Mouse (Mus musculus): Measurements from ENCODE around the gene Lmod3. TPM values are rescaled to one million over a fixed set of nuclear protein-coding genes. Genes with fewer than 3 reads are reported as not detected.
A peak's percentile ranks its signal among the peaks of the same experiment; 100 is the strongest.

The Lmod3 gene
- polyA plus RNA-seq, 1 experiment from 2014 or later: 4.6 TPM

DNA sequence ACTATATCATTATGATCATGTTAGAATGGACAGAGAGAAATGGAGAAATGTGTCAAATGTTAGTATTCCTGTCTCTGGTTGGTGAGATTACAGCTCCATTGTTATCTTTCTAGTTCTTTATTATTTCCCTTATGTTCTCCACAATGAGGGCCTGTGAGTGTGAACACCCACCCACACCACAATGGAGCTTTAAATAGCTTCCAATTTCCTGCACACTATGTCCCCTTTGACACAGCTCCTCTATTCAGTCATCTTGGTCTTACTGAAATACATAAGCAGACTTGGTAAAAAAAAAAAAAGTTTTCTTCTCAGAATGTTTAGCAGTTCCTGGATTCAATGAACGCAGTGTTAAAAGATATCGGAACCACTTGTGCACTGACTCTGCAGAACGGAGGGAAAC, 38.1 kb upstream of the Lmod3 start:
- no peaks in the 10 kb centered on the region for H3K9me3 ChIP-seq
- H3K27me3 ChIP-seq: no peaks in the 10 kb centered on the region
- H3K27ac ChIP-seq: 0 out of 2 replicates have a peak overlapping the region, but pooled peaks have one; percentile 35
- H3K4me3 ChIP-seq (replicated peaks): no peak overlapping the region
- H3K4me1 ChIP-seq (replicated peaks): peaks cover 11% of the 10 kb centered on the region
- peaks cover 5% of the 10 kb centered on the region for H3K36me3 ChIP-seq
- H3K4me2 ChIP-seq: no peak overlapping the region
- H3K9ac ChIP-seq (replicated peaks): no peak overlapping the region
- 77% methylated on average over 3 of the region's 3 CpGs for WGBS
- ATAC-seq (ENCODE audit: insufficient number of reproducible peaks, insufficient read depth, low FRiP score, low TSS enrichment, low read depth): no peak

DNA sequence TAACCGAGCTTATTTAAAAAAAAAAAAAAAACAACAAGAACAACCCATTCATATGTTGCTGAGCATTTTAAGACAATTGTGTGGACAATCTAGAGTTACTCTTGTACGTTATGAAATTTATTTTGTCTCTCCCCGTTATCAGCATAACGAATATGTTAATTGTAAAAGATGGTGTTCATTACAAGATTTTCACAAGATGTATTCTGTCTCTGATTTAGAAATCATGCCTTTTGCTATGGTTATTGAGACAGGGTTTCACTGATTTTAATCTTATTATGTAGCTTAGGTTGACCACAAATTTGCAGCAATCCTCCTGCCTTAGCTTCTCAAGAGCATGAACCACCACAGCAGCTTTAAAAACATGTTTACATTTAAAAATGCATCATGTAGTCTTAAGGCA, 37.3 kb upstream of the Lmod3 start:
- WGBS: 90% methylated on average over 4 of the region's 4 CpGs

DNA sequence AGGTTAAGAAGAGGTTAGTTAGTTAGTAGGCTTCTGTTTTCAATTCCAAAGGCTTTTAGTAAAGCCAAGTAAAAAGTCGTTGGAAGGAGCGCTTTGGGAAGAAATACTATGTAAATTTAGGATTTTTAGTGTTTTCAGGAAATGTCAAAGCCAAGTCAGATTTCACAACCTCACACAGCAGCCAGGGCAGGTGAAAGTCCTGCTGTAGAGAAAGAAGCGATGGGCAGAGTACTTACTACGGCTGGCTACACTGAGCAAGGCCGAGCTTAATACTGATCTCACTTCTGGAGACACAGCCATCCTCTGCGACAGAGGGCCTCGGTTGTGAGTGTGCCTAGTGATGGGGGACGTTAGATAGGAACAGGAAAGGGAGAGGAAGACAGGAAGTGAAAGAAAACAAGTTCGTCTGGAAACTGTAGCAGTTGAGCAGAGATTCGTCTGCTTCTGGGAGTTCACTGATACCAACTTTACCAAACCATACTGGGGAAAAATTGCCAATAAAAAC, 36.8 kb upstream of the Lmod3 start:
- no peaks in the 10 kb centered on the region for H3K27me3 ChIP-seq
- no peak overlapping the region for H3K4me2 ChIP-seq
- no peak overlapping the region for H3K4me3 ChIP-seq (replicated peaks)
- no peaks in the 10 kb centered on the region for H3K9me3 ChIP-seq
- H3K4me1 ChIP-seq (replicated peaks): peaks cover 11% of the 10 kb centered on the region
- no peak for ATAC-seq (ENCODE audit: insufficient number of reproducible peaks, insufficient read depth, low FRiP score, low TSS enrichment, low read depth)
- H3K9ac ChIP-seq (replicated peaks): no peak overlapping the region
- no peaks in the 10 kb centered on the region for H3K36me3 ChIP-seq
- whole genome bisulfite sequencing: 72% methylated on average over 10 of the region's 10 CpGs
- H3K27ac ChIP-seq: peak overlapping the region; percentile 41; the same call in 1 of the 2 replicates

More for the DNA sequence above, 37.3 kb upstream of the Lmod3 start:
- Histone ChIP-seq H3K27ac (no peak overlapping the region), H3K9me3 (no peaks in the 10 kb centered on the region), H3K4me3 (replicated peaks) (no peak overlapping the region), H3K9ac (replicated peaks) (no peak overlapping the region), H3K4me1 (replicated peaks) (peaks cover 11% of the 10 kb centered on the region), H3K36me3 (no peaks in the 10 kb centered on the region), H3K4me2 (no peak overlapping the region), H3K27me3 (no peaks in the 10 kb centered on the region)
- ATAC-seq (ENCODE audit: insufficient number of reproducible peaks, insufficient read depth, low FRiP score, low TSS enrichment, low read depth): no peak

DNA sequence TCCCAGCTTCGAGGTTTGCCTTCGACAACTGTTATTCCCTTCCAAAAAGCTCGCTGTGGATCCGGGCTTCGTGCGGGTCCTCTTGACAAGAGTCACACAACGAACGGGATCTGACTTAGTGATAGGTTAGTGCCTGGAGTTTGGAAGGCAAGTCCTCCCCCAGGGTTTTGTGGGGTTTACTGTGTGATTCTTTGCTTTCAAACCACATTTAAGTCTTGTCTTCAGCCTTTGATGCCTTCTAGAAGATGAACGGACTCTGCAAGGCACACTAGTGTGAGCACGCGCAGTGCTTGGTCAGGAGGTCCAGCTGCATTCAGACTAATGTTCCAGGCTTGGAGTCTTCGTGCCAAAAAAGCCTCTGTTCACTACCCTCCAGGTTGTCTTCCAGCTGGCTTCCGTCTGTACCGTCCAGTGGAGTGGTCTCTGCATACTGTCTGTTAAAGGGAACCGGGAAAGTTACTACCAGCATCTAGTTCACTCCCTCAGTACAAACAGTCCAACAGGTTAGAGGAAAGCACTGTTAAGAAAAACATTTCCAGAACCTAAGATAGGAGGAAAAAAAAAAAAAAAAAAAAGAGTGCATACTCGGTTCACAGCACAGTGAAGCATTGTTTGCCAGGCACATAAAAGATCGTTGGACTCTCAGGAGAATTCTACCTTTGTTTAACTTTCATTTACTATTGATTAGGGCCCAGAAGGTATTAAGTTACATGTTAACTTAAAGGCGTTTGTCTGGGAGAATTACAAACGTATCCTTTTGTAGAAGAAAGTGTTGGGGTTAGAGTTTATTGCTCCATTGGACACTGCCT, 35.7 kb upstream of the Lmod3 start:
- WGBS: 78% methylated on average over 19 of the region's 19 CpGs
- ATAC-seq (ENCODE audit: insufficient number of reproducible peaks, insufficient read depth, low FRiP score, low TSS enrichment, low read depth): no peak
- peaks cover 11% of the 10 kb centered on the region for H3K4me1 ChIP-seq (replicated peaks)
- no peaks in the 10 kb centered on the region for H3K36me3 ChIP-seq
- H3K4me2 ChIP-seq: no peak overlapping the region
- H3K4me3 ChIP-seq (replicated peaks): no peak overlapping the region
- H3K27me3 ChIP-seq: no peaks in the 10 kb centered on the region
- H3K27ac ChIP-seq: peak overlapping the region; percentile 23; the same call in 1 of the 2 replicates
- no peak overlapping the region for H3K9ac ChIP-seq (replicated peaks)
- no peaks in the 10 kb centered on the region for H3K9me3 ChIP-seq

DNA sequence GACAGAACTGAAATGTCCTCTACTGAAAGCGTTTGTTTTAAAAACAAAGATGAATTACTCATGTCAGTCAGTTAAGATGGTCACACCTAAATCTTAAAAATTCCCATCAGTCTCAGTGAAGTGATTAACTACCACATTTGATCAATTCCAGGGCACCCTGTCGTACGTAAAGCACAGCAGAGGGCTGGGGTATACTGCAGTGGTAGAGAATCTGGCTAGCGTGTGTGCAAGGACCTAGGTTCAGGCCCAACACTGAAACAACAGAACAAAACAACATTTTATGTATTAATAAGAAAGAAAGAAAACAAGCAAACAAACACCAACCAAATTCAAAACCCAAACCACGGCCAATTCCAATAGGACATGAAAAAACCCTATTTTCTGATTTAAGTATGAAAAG, 33.8 kb upstream of the Lmod3 start:
- no peak overlapping the region for H3K9ac ChIP-seq (replicated peaks)
- no peak overlapping the region for H3K27ac ChIP-seq
- H3K9me3 ChIP-seq: no peaks in the 10 kb centered on the region
- no peaks in the 10 kb centered on the region for H3K36me3 ChIP-seq
- no peaks in the 10 kb centered on the region for H3K27me3 ChIP-seq
- H3K4me2 ChIP-seq: no peak overlapping the region
- no peak overlapping the region for H3K4me3 ChIP-seq (replicated peaks)
- peaks cover 8% of the 10 kb centered on the region for H3K4me1 ChIP-seq (replicated peaks)
- no peak for ATAC-seq (ENCODE audit: insufficient number of reproducible peaks, insufficient read depth, low FRiP score, low TSS enrichment, low read depth)
- 87% methylated on average over 5 of the region's 5 CpGs for WGBS

- Histone ChIP-seq H3K4me1 (replicated peaks) (peaks cover 4% of the 10 kb centered on the region; the same call in 1 of the 2 replicates), H3K4me2 (no peak overlapping the region), H3K27me3 (peaks cover 3% of the 10 kb centered on the region; the same call in 1 of the 2 replicates), H3K36me3 (no peaks in the 10 kb centered on the region), H3K4me3 (replicated peaks) (no peak overlapping the region), H3K27ac (no peak overlapping the region), H3K9me3 (no peaks in the 10 kb centered on the region), H3K9ac (replicated peaks) (no peak overlapping the region)
- no peak for ATAC-seq (ENCODE audit: insufficient number of reproducible peaks, insufficient read depth, low FRiP score, low TSS enrichment, low read depth)
- WGBS: 93% methylated on average over 1 of the region's 1 CpGs
Measured at GRCm38 (mm10) chr6:97283676-97284075, 31.1 kb upstream of the Lmod3 start.

DNA sequence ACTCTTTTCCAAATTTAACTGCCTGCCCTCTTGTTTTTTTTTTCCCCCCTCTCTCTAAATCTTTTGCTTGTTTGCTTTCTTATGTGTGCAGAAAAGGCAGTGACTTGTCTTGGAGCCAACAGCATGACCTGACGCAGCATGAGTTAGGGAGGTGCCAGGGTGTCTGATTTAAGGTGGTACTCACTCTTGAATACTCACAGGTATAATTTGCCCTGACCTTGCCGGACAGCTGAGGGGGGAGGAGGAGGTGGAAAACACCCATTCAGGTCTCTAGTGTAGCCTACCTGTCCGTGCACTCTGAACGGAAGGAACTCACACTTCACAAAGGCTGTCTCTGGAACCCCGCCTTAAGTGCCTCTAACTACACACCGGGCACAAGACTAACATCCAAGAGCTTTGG, 26.3 kb upstream of the Lmod3 start:
- H3K4me1 ChIP-seq (replicated peaks): peaks cover 19% of the 10 kb centered on the region
- no peak overlapping the region for H3K27ac ChIP-seq
- WGBS: 42% methylated on average over 6 of the region's 6 CpGs
- no peak overlapping the region for H3K9ac ChIP-seq (replicated peaks)
- ATAC-seq (ENCODE audit: insufficient number of reproducible peaks, insufficient read depth, low FRiP score, low TSS enrichment, low read depth): no peak
- H3K9me3 ChIP-seq: no peaks in the 10 kb centered on the region
- H3K4me3 ChIP-seq (replicated peaks): no peak overlapping the region
- no peaks in the 10 kb centered on the region for H3K36me3 ChIP-seq
- H3K27me3 ChIP-seq: peaks cover 3% of the 10 kb centered on the region
- no peak overlapping the region for H3K4me2 ChIP-seq

DNA sequence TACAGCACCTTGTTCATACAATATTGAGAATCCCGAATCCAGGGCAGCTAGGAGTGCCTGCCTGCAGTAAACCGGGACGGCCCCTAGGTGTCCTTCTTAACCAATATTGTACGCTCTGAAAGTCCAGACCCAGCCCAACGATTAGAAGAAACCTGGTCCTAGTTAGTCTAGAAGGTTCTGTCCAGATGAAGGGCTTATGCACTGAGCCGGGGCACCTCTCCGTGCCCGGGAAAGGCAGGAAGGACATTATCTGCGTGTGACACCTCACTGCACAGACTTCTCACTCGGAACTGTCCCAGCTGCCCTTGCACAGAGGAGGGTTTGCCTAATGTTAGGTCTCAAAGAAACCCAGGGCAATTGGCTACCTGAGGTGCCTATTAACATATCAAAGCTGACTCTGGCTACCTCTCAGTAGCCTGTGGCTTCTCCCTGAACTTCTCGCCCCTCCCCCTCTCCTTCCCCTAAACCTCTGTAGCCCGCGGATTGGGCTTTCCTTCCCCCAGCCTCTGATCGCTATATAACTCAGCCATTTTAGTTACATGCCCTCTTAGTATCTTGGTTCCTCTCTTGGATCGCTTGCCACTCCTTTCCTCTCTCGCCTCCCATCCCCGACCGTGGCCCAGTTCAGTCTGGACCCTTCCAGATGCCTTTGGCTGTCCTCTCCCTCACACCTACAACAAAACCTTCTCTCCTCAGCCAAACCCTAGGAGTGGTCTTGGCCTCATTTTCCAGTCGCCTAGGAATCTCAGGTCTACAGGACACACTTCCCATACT, 25.6 kb upstream of the Lmod3 start:
- ATAC-seq (ENCODE audit: insufficient number of reproducible peaks, insufficient read depth, low FRiP score, low TSS enrichment, low read depth): peak; percentile 80; the same call in 1 of the 2 replicates
- peak overlapping the region; percentile 13; the same call in 1 of the 2 replicates for H3K9ac ChIP-seq (replicated peaks)
- H3K4me2 ChIP-seq: peak overlapping the region; percentile 63
- no peaks in the 10 kb centered on the region for H3K36me3 ChIP-seq
- H3K4me3 ChIP-seq (replicated peaks): peak overlapping the region; percentile 28
- H3K4me1 ChIP-seq (replicated peaks): peaks cover 19% of the 10 kb centered on the region
- no peak overlapping the region for H3K27ac ChIP-seq
- no peaks in the 10 kb centered on the region for H3K9me3 ChIP-seq
- peaks cover 3% of the 10 kb centered on the region for H3K27me3 ChIP-seq
- WGBS: 3% methylated on average over 19 of the region's 19 CpGs

DNA sequence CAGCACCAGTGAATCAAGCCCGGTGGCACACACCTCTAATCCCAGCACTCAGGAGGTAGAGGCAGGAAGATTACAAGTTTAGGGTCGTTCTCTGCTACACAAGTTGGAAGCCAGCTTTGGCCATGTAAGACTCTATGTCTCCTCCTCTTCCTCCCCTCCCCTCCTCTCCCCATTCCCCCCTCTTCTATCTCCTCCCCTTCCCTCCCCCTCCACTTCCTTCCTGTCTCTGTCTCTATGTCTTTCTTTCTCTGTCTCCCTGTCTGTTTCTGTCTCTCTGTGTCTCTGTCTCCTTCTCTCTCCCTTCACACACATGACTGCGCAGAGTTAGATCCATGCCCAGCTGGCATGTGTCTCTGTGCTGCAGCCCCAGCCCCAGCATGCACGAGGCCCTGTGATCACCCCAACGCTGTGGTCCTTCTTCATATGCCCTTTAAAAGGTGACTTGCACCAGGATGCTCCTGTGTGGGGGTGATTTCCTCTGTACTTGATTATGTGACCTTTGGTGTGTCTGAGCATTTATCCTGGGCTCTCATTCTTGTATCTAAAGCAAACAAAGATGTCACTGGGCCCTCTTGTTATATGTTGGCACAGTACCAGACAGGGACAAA, 24.4 kb upstream of the Lmod3 start:
- peaks cover 3% of the 10 kb centered on the region for H3K27me3 ChIP-seq
- no peaks in the 10 kb centered on the region for H3K36me3 ChIP-seq
- H3K27ac ChIP-seq: no peak overlapping the region
- H3K4me2 ChIP-seq: no peak overlapping the region
- 55% methylated on average over 5 of the region's 5 CpGs for WGBS
- no peak overlapping the region for H3K4me3 ChIP-seq (replicated peaks)
- H3K9me3 ChIP-seq: no peaks in the 10 kb centered on the region
- H3K9ac ChIP-seq (replicated peaks): no peak overlapping the region
- H3K4me1 ChIP-seq (replicated peaks): peaks cover 19% of the 10 kb centered on the region
- ATAC-seq (ENCODE audit: insufficient number of reproducible peaks, insufficient read depth, low FRiP score, low TSS enrichment, low read depth): no peak

- no peak for ATAC-seq (ENCODE audit: insufficient number of reproducible peaks, insufficient read depth, low FRiP score, low TSS enrichment, low read depth)
- Histone ChIP-seq H3K4me2 (peak overlapping the region; percentile 30; the same call in 1 of the 2 replicates), H3K27ac (no peak overlapping the region), H3K9me3 (no peaks in the 10 kb centered on the region), H3K4me3 (replicated peaks) (no peak overlapping the region), H3K36me3 (no peaks in the 10 kb centered on the region), H3K9ac (replicated peaks) (0 out of 2 replicates have a peak overlapping the region, but pooled peaks have one; percentile 8), H3K27me3 (peaks cover 3% of the 10 kb centered on the region), H3K4me1 (replicated peaks) (peaks cover 19% of the 10 kb centered on the region)
- 36% methylated on average over 4 of the region's 4 CpGs for WGBS
Measured at GRCm38 (mm10) chr6:97276366-97276765, 23.8 kb upstream of the Lmod3 start.

- no peaks in the 10 kb centered on the region for H3K36me3 ChIP-seq
- no peak for ATAC-seq (ENCODE audit: insufficient number of reproducible peaks, insufficient read depth, low FRiP score, low TSS enrichment, low read depth)
- H3K27me3 ChIP-seq: peaks cover 3% of the 10 kb centered on the region
- no peak overlapping the region for H3K4me3 ChIP-seq (replicated peaks)
- H3K9ac ChIP-seq (replicated peaks): no peak overlapping the region
- no peak overlapping the region for H3K27ac ChIP-seq
- H3K9me3 ChIP-seq: no peaks in the 10 kb centered on the region
- peak overlapping the region; percentile 30; the same call in 1 of the 2 replicates for H3K4me2 ChIP-seq
- H3K4me1 ChIP-seq (replicated peaks): peaks cover 19% of the 10 kb centered on the region
- WGBS: 41% methylated on average over 4 of the region's 4 CpGs
Measured at GRCm38 (mm10) chr6:97275760-97276159, 23.2 kb upstream of the Lmod3 start.
